Mouse (Mus musculus): Measurements from ENCODE around the gene Dysf. TPM values are rescaled to one million over a fixed set of nuclear protein-coding genes. Genes with fewer than 3 reads are reported as not detected.

Gene Dysf
- polyA plus RNA-seq, 1 experiment from 2014 or later: 2.3 TPM

GRCm38 (mm10) chr6:84246979-84247378, 238.6 kb downstream of the Dysf start:
- WGBS: 78% methylated on average over 5 of the region's 5 CpGs
- no peaks in the 10 kb centered on the region for H3K9me3 ChIP-seq (replicated peaks)
- no peak overlapping the region for H3K9ac ChIP-seq (replicated peaks)
- no peak overlapping the region for H3K27ac ChIP-seq (replicated peaks)
- no peak for ATAC-seq (ENCODE audit: low FRiP score)
- no peak overlapping the region for H3K4me3 ChIP-seq (replicated peaks)
- no peak overlapping the region for H3K4me2 ChIP-seq
- no peaks in the 10 kb centered on the region for H3K27me3 ChIP-seq (replicated peaks)
- H3K36me3 ChIP-seq: no peaks in the 10 kb centered on the region
- H3K4me1 ChIP-seq: no peaks in the 10 kb centered on the region

Other genes starting within 250 kb of the Dysf start
- gene Ankrd53, start 245.9 kb upstream of the Dysf start, polyA plus RNA-seq (2015; fragmentation: Nextera tagmentation; extraction: Ambion mirVana): 0.19 TPM in 1 of 2 replicates, not detected in the other
- gene Tex261, start 232.8 kb upstream of the Dysf start, polyA plus RNA-seq (2015; fragmentation: Nextera tagmentation; extraction: Ambion mirVana): 72.3 and 73.2 TPM in 2 replicates
- gene Nagk, start 213.6 kb upstream of the Dysf start, polyA plus RNA-seq (2015; fragmentation: Nextera tagmentation; extraction: Ambion mirVana): 105 and 113 TPM in 2 replicates
- gene Paip2b, start 176.8 kb upstream of the Dysf start, polyA plus RNA-seq (2015; fragmentation: Nextera tagmentation; extraction: Ambion mirVana): 26.1 and 27.6 TPM in 2 replicates
- gene Zfp638, start 141.5 kb upstream of the Dysf start, polyA plus RNA-seq (2015; fragmentation: Nextera tagmentation; extraction: Ambion mirVana): 68.8 and 69.3 TPM in 2 replicates

Measured in neural tube, embryonic 15.5 days (tissue).